Mouse (Mus musculus) ES-E14 (cell line): ENCODE measurements around the gene Fgd5.

Experiments
- CHD2 ChIP-seq: IDR thresholded peaks from 2 replicates; pipeline ENCODE4 v1.6.1; 2014; ENCODE audit warnings: mild to moderate bottlenecking, low read depth, low read length, inconsistent platforms
- HCFC1 ChIP-seq: IDR thresholded peaks from 2 replicates; pipeline ENCODE4 v1.6.1; 2012; ENCODE audit warnings: low read length, inconsistent platforms, borderline replicate concordance; ENCODE audit not compliant: insufficient read depth
- MAFK ChIP-seq: IDR thresholded peaks from 2 replicates; pipeline ENCODE4 v1.6.1; 2014; ENCODE audit warnings: mild to moderate bottlenecking, low read depth, low read length, inconsistent platforms; ENCODE audit not compliant: insufficient read depth

- TF ChIP-seq MAFK, result no peak
- peak; percentile 83 for TF ChIP-seq CHD2
- no peak; the same call in 1 of the 2 replicates for TF ChIP-seq HCFC1
Observed at GRCm38 (mm10) chr6:92091767-92092489, 113.2 kb downstream of the Fgd5 start.
